Mouse (Mus musculus) forelimb bud, embryonic 11.5 days (tissue): ENCODE results near the gene Crybb2.

Experiments used
- DNase-seq: peaks from one replicate; pipeline ENCODE4 v3.0.0-alpha.2; 2012; ENCODE audit warnings: low read depth, low spot score

Gene Crybb2

DNA sequence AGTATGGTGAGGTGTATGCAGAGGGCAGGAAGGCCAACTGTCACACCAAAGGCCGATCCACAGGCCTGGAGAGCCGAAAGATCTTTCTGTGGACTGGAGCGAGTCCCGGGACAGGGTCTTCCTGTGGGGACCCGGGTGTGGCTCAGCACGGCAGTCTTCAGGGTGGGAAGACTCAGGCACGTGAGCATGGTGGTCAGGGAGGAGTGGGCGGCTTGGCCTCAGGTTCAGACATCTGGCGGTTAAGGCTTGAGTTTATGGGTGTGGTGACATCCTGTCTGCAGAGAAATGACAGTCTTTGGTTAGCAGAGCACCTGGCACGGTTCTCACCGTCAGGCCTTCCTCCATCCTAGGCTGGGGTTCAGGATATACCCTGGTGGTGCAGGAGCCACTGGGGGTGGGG is 20.8 kb upstream of the Crybb2 start:
- DNase-seq, result no peak

DNA sequence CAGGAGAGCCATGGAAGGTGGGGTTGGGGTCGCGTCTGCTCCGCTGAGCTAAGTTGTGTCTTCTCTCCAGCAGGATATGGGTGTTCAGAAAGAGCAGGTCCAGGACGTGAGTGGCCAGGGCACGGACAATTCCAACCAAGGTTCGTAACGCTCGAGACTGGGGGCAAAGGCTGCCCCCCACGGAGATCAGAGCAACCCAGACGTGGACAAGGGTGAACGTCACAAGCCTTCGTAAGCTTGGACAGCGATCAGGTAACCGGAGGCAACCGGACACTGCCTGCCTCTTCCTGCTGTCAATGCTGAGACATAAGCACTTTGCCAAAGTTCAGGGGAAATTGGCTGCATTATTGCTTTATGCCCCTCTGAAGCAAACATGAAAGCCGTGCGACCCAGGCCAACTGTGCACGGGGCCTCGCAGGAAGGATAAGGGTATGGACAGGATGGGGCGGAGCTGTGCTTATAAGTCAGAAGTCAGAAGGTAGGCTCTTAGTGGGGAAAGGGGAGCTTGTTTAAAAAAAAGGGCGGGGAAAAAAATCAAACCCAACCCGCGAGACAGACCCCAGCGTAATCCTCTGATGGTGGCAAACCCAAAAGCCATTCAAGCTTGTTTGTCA is 20.3 kb upstream of the Crybb2 start:
- DNase-seq, result no peak

- DNase-seq, result no peak
These were observed 17.5 kb upstream of the Crybb2 start for GRCm38 (mm10) chr5:113087465-113087864.

DNA sequence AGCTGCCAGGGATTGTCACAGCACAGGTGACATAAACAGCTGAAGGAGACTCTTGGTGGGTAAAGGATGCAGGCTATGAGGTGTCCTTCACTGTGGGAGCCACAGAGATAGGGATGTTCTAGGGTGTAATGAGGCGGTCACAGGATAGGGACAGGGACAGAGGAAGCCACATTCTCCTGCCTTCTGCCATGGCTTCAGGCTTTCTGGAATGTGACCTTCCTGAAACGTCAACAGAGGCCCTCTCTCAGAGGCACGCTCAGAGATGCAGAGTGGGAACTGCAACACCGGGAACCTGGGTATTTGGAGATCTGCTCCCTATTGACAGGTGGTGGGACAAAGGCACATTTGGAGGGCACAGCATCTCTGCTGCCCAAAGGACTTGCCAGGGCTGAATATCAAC is 17.1 kb upstream of the Crybb2 start:
- DNase-seq, result no peak

GRCm38 (mm10) chr5:113086439-113086838 is 16.5 kb upstream of the Crybb2 start:
- DNase-seq, result no peak

DNA sequence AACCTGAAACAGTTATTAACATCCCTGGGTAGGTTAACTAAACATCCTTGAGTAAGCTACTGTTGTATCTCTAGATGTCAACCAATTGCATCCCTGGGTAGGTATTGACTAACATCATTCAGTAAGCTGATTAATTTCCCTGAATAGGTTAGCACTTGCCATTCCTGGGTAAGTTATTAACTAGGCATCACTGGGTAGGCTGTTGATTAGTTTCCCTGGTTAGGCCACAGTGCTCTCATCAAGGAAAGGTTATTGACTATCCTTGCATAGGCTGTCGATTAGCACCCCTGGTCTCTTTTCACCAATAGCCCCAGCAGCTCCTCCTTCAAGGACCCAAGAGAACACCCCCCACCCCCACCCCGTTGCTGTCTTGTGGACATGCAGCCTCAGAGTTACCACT is 16.0 kb upstream of the Crybb2 start:
- DNase-seq, result no peak

GRCm38 (mm10) chr5:113084309-113084708 is 14.4 kb upstream of the Crybb2 start:
- DNase-seq, result no peak

- no peak for DNase-seq
These were observed 12.6 kb upstream of the Crybb2 start for GRCm38 (mm10) chr5:113082356-113083168.

- no peak for DNase-seq
These were observed 11.5 kb upstream of the Crybb2 start, which contains the start of gene Crybb3 for GRCm38 (mm10) chr5:113081439-113081838. Gene Crybb3 (minus strand): TSS chr5:113081584.

DNA sequence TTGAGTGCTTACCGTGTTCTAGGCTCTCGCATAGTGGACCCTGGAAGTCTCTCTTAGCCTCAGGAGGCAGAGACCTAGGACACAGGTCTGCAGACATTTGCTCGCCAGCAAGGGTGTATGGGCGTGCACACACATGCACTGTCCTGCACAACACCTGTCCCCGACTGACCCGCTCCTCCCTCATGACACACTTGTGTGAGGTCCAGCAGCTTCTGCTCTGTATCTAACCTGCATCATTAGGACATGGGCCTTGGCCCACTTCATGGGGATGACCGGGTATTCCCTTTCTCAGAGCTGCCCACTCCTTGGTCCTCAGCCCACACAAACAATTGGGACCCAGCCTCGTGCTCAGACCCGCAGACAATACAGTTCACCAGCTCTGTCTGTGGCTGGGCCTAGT is 11.1 kb upstream of the Crybb2 start:
- no peak for DNase-seq

GRCm38 (mm10) chr5:113079783-113080182 is 9.9 kb upstream of the Crybb2 start:
- peak; percentile 43 for DNase-seq

DNA sequence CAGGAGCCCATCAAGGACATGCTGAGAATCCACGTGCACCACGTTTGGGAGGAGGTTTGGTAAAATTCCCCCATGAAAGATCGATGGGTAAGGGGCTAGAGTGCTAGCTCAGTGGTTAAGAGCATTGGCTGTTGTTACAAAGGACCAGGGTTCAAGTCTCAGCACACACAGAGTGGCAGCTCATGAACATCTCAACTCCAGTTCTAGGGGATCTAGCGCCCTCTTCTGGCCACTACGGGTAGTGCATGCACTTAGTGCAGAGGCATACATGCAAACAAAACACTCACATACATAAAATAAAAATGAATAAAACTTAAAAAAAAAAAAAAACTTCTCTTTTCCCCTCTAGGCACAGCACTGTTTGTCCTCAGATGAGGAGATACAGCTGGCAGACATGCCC is 8.8 kb upstream of the Crybb2 start:
- DNase-seq, result no peak

DNA sequence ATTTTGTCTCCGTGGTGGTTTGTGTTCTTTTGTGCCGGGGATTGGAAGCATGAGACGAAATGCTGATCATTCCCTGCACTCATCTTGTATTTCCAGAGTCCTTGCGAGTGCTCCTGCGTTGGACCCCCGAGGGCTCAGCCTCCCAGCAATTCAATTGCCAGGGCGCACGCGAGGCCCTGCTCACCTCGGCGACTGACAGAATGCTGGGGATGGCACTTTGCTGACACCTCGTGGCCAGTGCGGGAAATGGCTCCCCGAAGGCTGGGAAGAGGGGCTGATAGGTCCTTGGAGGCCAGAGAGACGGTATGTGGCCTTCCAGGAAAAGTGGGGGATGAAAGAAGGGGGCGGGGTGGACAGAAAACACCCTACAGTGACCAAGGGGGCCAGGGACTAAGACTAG is 15.6 kb downstream of the Crybb2 start:
- peak; percentile 76 for DNase-seq

GRCm38 (mm10) chr5:113050581-113051185 is 19.2 kb downstream of the Crybb2 start:
- no peak for DNase-seq

GRCm38 (mm10) chr5:113049876-113050275 is 20.0 kb downstream of the Crybb2 start:
- DNase-seq, result no peak

GRCm38 (mm10) chr5:113045511-113046273 is 24.2 kb downstream of the Crybb2 start:
- no peak for DNase-seq

- no peak for DNase-seq
These were observed 26.4 kb downstream of the Crybb2 start for GRCm38 (mm10) chr5:113043531-113043930.

GRCm38 (mm10) chr5:113041567-113042071 is 28.3 kb downstream of the Crybb2 start:
- peak; percentile 43 for DNase-seq

DNA sequence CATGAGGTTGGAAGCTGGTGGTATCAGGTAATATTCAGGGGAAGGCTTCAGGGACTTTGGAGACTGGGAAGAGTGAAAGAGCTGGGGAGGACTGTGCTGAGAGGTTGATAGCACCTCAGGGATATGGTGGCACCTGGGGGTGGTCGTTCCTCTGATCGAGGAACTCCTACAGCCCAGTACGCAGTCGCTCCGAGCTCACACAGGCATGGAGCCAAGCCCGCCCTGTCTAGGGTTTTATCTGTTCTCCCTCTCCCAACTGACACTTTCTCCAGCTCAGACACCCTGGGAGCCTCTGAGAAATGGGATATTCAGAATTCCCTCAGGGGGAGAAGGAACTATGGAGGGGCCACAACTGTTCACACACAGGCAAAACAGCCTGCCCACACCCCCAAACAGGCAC is 29.1 kb downstream of the Crybb2 start:
- no peak for DNase-seq

GRCm38 (mm10) chr5:113038601-113039000 is 31.3 kb downstream of the Crybb2 start:
- no peak for DNase-seq

DNA sequence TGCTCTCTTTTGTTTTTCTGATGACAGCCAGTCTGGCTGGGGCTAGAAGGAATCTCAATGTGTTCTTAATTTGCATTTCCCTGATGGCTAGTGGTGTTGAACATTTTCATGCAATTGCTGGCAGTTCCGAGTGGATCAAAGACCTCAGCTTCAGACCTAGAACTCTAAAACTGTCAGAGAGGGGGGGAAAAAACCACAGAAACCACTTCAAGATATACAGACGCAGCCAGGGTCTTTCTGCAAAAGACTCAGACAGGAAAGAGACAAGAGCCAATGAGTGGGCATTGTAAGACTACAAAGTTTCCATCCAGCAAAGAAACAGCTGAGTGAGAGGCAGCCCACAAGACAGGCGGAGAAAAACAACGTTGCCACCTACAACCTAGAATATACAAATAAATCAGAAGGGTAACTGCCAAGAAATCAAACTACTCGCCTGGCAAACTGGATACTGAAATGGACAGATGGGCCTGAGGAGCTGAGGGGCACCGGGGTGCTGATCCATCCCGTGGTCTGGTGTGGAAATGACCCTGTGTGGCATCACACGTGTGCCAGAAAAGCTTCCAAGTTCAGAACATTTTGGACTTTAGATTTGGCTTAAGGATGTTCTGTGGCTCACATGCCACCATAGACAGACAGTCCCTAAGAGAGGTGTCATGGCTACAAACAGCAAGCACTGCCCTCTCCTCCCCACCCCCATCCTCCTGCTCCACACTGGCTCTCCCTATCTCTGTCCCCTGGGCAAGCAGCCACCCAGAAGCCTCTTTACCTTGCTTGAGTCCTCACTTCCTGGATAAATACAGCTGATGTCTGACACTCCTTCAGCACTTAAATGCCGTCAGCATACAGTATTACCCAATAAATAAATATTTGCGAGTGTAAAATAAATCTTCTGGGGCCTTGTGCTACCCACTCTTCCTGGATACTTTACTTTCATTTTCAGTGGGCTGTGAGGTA is 34.5 kb downstream of the Crybb2 start:
- no peak for DNase-seq
